Mouse (Mus musculus) forebrain, postnatal 0 days (tissue): Measurements from ENCODE around the gene Atp6ap1l. TPM values are rescaled to one million over a fixed set of nuclear protein-coding genes. Genes with fewer than 3 reads are reported as not detected.

Source experiments
- ATAC-seq: fragments of 200-750 bp; cut with Nextera tagmentation; 2 replicates; pipeline ENCODE4 v1.8.0; 2017; ENCODE audit warnings: mild to moderate bottlenecking, moderate library complexity
- DNase-seq: peaks from one replicate; pipeline ENCODE4 v3.0.0-alpha.2; 2015
- H3K27ac ChIP-seq: fragments of 300-500 bp; sonication (generic); 2 replicates; pipeline ENCODE4 v1.5.1; 2014; ENCODE audit warnings: low read depth, mild to moderate bottlenecking, antibody characterized with exemption, low read length, moderate library complexity, mixed read lengths
- H3K27me3 ChIP-seq: fragments of 300-500 bp; sonication (generic); 2 replicates; pipeline ENCODE4 v1.6.1; 2014; ENCODE audit warnings: mild to moderate bottlenecking, low read length, mixed read lengths; ENCODE audit not compliant: insufficient read depth
- H3K36me3 ChIP-seq: fragments of 300-500 bp; sonication (generic); 2 replicates; pipeline ENCODE4 v1.6.1; 2014; ENCODE audit warnings: mild to moderate bottlenecking, moderate library complexity; ENCODE audit not compliant: insufficient read depth
- H3K4me1 ChIP-seq: fragments of 300-500 bp; sonication (generic); 2 replicates; pipeline ENCODE4 v1.6.1; 2014; ENCODE audit warnings: antibody characterized with exemption; ENCODE audit not compliant: insufficient read depth
- H3K4me2 ChIP-seq: fragments of 300-500 bp; sonication (generic); 2 replicates; pipeline ENCODE4 v1.6.1; 2014; ENCODE audit warnings: low read depth, mild to moderate bottlenecking, moderate library complexity
- H3K4me3 ChIP-seq: fragments of 300-500 bp; sonication (generic); 2 replicates; pipeline ENCODE4 v1.5.1; 2014; ENCODE audit warnings: low read depth, low read length, mixed read lengths
- H3K9ac ChIP-seq: fragments of 300-500 bp; sonication (generic); 2 replicates; pipeline ENCODE4 v1.6.1; 2014; ENCODE audit warnings: mild to moderate bottlenecking
- H3K9me3 ChIP-seq: fragments of 300-500 bp; sonication (generic); 2 replicates; pipeline ENCODE4 v1.6.1; 2016; ENCODE audit warnings: low read length
- CTCF ChIP-seq: sonication (generic); IDR thresholded peaks from 2 replicates; pipeline ENCODE4 v1.5.1; 2016; ENCODE audit warnings: antibody characterized with exemption, control low read depth, low read depth
- WGBS: fragments of 180-500 bp; shearing (Covaris S2); extraction: QIAGEN DNeasy Blood & Tissue Kit; methylation state at CpG from one replicate; pipeline ENCODE4 v1.1.7; 2014; 5-methylcytosine and 5-hydroxymethylcytosine counted together
- polyA plus RNA-seq: library from polyadenylated mRNA; unstranded; fragments of >200 nt; fragmentation: Nextera tagmentation; extraction: Ambion mirVana; gene quantifications from 2 replicates; pipeline ENCODE4 v1.2.1, GENCODE M21; 2015
- total RNA-seq: library from RNA; depleted of rRNA; stranded (reverse); fragments of >200 nt; gene quantifications from 2 replicates; pipeline ENCODE4 v1.2.3, GENCODE M21; 2014

Gene Atp6ap1l
- total and polyA plus RNA-seq, 2 experiments from 2014 or later = 7.4 to 7.5 TPM

DNA sequence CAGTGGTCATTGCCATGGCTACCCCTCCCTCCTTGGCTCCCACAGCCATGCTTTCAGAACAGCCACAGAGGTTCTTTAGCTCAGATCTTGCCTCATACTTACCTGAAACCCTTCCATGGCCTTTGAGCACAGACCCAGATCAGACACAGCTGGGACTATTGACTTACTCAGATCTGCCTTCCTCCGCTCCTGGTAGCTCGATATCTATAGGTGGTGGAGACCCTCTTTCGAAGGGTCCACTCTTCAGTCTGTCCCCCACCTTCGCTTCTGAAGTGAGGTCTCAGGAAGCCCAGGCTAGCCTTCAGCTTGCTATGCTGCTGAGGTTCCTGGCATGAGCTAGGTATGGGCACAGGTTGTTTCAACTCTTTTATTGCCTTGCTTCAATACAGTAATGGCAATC lies 9.6 kb upstream of the Atp6ap1l start:
- WGBS = 95% methylated on average over 4 of the region's 4 CpGs
- Histone ChIP-seq H3K4me2 (no peak overlapping the region), H3K27ac (peak overlapping the region; percentile 95), H3K4me1 (peaks cover 11% of the 10 kb centered on the region; the same call in 1 of the 2 replicates), H3K27me3 (no peaks in the 10 kb centered on the region), H3K9me3 (no peaks in the 10 kb centered on the region), H3K36me3 (no peaks in the 10 kb centered on the region), H3K9ac (no peak overlapping the region), H3K4me3 (no peak overlapping the region)
- no peak for TF ChIP-seq CTCF
- DNase-seq = no peak
- no peak for ATAC-seq

DNA sequence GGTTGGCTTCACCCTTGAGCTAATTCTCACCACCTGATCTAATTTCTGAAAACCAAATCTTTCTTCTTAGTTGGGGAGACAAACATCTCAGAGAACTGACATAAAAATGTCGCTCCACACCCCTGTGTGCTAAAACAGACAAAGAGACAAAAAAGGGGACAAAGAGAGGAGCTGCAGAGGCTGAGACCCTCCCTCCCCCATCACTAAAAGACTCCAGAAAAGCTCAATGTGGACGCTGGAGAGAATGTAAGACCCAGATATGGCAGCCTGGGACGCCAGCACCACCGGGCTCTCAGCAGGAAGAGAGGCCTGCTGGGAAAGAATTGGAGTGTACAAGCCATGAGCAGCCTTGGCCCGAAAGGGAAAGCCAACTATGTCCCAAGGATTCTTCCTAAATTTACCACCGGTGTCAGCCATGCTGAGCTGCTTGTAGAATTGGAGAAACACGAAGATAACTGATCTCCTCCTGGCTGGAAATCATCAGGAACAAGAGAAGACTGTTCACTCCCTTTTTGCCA lies 8.6 kb upstream of the Atp6ap1l start:
- Histone ChIP-seq H3K9me3 (no peaks in the 10 kb centered on the region), H3K4me3 (no peak overlapping the region), H3K4me2 (peak overlapping the region; percentile 0; the same call in 1 of the 2 replicates), H3K27ac (peak overlapping the region; percentile 95), H3K27me3 (no peaks in the 10 kb centered on the region), H3K4me1 (peaks cover 11% of the 10 kb centered on the region; the same call in 1 of the 2 replicates), H3K9ac (peak overlapping the region; percentile 14; the same call in 1 of the 2 replicates), H3K36me3 (no peaks in the 10 kb centered on the region)
- no peak for TF ChIP-seq CTCF
- peak; percentile 73 for ATAC-seq
- WGBS = 27% methylated on average over 7 of the region's 7 CpGs
- peak; percentile 81 for DNase-seq

DNA sequence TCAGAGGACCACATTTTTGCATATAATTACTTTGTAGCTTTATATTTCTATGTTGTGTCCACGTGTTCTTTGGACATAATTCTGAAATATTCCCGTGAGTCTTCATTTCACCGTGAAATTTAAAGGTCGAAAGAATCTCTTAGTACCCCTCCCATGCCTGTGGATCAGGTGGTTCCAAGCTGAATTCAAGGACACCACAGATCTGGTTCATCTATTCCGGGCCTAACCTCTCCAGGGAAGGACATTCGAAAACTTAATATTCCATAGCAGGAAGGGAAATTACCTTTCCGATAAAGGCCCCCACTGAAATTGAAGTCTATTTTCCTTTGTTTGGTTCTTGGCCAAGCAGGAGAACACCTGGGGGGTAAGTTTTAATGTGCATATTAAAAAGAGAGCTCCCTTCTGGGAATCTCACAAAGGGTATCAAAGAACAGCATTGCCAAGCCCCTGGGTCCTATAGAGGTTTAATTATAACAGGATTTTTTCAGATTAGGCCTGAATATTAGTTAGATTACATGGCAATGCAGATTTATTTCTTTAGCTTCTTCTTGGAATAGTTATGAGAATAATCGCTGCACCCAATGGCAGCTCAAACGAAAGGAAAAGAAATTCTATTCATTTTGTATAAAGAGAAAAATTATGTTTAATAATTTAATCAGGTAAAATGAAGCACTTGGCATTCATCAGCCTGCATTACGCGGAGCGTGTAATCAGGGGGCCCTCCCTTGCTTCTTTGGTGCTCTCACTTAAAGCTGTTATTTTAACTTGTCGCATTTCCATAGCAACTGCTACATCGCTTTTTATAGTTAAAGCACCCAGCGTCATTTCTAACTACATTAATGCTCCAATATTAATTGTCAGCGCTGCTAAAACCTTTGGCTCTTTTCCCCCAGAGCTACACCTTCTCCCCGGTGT lies 7.9 kb upstream of the Atp6ap1l start:
- TF ChIP-seq CTCF = no peak
- WGBS = 32% methylated on average over 17 of the region's 17 CpGs
- no peak overlapping the region for H3K4me3 ChIP-seq

DNA sequence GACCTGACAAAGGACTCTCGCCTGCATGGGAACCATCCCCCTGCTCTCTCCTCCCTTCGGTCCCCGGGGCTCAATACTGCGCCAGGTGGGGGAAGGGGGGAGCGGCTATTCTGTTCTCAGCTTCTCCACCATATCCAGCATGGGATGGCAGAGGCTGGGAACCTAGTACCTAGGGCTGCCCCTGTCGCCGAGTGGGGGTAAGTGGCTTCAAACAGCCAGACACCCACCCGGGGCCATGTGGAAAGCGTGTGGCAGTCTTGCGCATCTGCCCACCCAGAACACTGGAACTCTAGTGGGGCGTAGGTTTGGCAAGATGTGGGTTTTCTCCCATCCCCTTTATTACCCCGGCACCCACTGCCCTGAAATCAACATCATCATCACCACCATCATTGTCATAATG lies 2.2 kb upstream of the Atp6ap1l start:
- Histone ChIP-seq H3K4me3 (no peak overlapping the region), H3K27me3 (no peaks in the 10 kb centered on the region), H3K9me3 (no peaks in the 10 kb centered on the region), H3K27ac (no peak overlapping the region), H3K9ac (no peak overlapping the region), H3K36me3 (no peaks in the 10 kb centered on the region), H3K4me1 (no peaks in the 10 kb centered on the region), H3K4me2 (no peak overlapping the region)
- no peak for TF ChIP-seq CTCF
- 92% methylated on average over 12 of the region's 12 CpGs for WGBS
- DNase-seq (no peak), ATAC-seq (no peak)

More for the DNA sequence above, 7.9 kb upstream of the Atp6ap1l start:
- no peaks in the 10 kb centered on the region for H3K9me3 ChIP-seq
- no peaks in the 10 kb centered on the region for H3K36me3 ChIP-seq
- peak; percentile 94 for ATAC-seq
- peaks cover 11% of the 10 kb centered on the region; the same call in 1 of the 2 replicates for H3K4me1 ChIP-seq
- peak overlapping the region; percentile 14 for H3K9ac ChIP-seq
- DNase-seq = no peak
- no peaks in the 10 kb centered on the region for H3K27me3 ChIP-seq
- peak overlapping the region; percentile 95 for H3K27ac ChIP-seq
- H3K4me2 ChIP-seq = peak overlapping the region; percentile 0; the same call in 1 of the 2 replicates

DNA sequence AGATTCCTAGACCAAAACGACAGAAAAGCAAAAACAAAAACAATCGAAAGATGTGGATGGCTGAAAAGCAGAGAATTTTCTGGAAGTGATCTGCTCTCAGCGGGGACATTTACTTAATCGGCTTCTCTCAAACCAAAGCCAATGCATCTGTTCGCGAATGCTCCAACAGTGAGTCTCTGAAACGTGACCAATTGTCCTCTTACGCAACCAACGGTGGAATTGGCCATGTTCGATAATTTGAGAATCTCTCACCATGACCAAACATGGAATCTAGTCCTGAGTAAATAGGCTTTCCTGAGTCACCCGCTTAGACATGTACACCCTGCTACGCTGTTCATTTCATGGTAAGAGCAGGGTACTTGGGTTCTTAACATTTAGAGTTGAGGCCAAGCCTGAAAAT lies 8.3 kb downstream of the Atp6ap1l start:
- Histone ChIP-seq H3K27me3 (no peaks in the 10 kb centered on the region), H3K27ac (no peak overlapping the region), H3K36me3 (no peaks in the 10 kb centered on the region), H3K4me1 (no peaks in the 10 kb centered on the region), H3K9ac (no peak overlapping the region), H3K9me3 (no peaks in the 10 kb centered on the region), H3K4me3 (no peak overlapping the region), H3K4me2 (no peak overlapping the region)
- DNase-seq (no peak), ATAC-seq (no peak)
- TF ChIP-seq CTCF = no peak
- WGBS = 73% methylated on average over 12 of the region's 12 CpGs

DNA sequence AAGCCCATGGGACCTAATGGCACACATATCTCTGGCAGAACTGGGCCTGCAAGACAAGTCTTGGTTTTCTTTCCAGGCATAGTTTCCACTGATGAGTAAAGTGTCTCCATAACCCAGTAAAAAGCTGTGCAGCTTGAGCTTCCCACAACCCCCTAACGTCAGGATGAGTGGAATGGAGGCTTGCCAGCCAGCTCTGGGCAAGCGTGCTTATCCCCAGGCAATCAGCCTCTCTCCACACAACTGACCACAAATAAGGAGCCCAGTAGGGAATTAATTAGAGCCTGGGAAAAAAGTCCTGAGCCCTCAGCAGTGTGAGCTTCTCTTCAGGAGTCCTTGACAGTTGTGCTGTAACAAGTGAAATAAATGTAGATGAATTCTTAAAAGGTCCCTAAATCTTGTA lies 9.1 kb downstream of the Atp6ap1l start:
- Histone ChIP-seq H3K4me3 (no peak overlapping the region), H3K9ac (no peak overlapping the region), H3K27me3 (no peaks in the 10 kb centered on the region), H3K27ac (no peak overlapping the region), H3K36me3 (no peaks in the 10 kb centered on the region), H3K9me3 (no peaks in the 10 kb centered on the region), H3K4me2 (no peak overlapping the region), H3K4me1 (no peaks in the 10 kb centered on the region)
- ATAC-seq (peak; percentile 79), DNase-seq (peak; percentile 58)
- WGBS = 4% methylated on average over 2 of the region's 2 CpGs
- no peak for TF ChIP-seq CTCF

DNA sequence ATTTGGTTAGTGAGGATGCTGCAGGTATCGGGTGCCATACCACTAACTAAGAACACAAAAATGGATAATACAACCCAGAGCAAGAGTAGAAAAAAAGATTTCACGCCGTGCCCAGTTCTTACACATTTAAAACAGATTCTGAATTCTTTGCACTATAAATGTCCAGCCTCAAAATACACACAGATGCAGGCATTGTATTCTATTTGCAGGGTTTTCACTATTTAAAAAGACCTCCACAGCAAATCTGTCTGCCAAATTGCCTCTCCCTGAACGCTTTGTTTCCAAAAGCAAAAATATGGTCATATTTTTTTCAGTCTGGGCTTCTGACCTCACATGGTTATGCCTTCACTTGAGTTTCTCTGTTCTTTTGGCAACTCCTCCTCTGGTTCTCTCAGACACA lies 10.3 kb downstream of the Atp6ap1l start:
- Histone ChIP-seq H3K4me3 (no peak overlapping the region), H3K4me2 (no peak overlapping the region), H3K27me3 (no peaks in the 10 kb centered on the region), H3K36me3 (no peaks in the 10 kb centered on the region), H3K4me1 (no peaks in the 10 kb centered on the region), H3K9me3 (no peaks in the 10 kb centered on the region), H3K9ac (no peak overlapping the region), H3K27ac (no peak overlapping the region)
- no peak for TF ChIP-seq CTCF
- DNase-seq (no peak), ATAC-seq (no peak)
- WGBS = 71% methylated on average over 4 of the region's 4 CpGs
